8 mouse cellular contexts compared by ENCODE assay signal in the genomic region with DNA sequence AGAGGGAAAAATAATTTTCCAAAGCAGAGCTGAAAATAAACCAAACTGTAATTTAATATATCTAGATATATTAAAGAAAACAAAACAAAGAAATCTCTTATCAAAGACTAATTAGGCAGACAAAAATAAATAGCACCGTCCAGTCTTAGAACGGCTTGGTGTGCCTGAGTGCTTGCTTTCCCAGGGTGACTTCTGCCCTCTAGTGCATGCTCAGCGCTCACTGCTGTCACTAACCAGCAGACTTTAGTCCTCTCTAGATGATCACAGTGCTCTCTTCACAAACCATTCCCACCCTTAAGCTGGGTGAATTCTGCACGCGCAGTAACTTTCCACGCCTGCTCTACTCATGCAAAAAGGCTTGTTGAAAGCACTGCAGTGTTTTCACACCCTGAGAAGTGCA. TPM values are rescaled to one million over a fixed set of nuclear protein-coding genes. Genes with fewer than 3 reads are reported as not detected.
DNase-seq lines count a peak whose midpoint lies in the region; ATAC-seq lines count a peak whose summit lies in the region.

No protein-coding gene starts in this region.

- H3K9ac ChIP-seq in forebrain, embryonic 15.5 days (replicated peaks), result no peak overlapping the region
- H3K9ac ChIP-seq in neural tube, embryonic 11.5 days (ENCODE audit: low read length), result no peak overlapping the region
- H3K9ac ChIP-seq in neural tube, embryonic 15.5 days (replicated peaks), result no peak overlapping the region

- no peaks in the 10 kb centered on the region for H3K4me1 ChIP-seq in forebrain, embryonic 15.5 days
- H3K4me1 ChIP-seq in forebrain, embryonic 10.5 days, result no peaks in the 10 kb centered on the region
- H3K4me1 ChIP-seq in neural tube, embryonic 11.5 days (ENCODE audit: control insufficient read depth, insufficient read depth, low read length), result no peaks in the 10 kb centered on the region
- H3K4me1 ChIP-seq in neural tube, embryonic 15.5 days, result no peaks in the 10 kb centered on the region

- no peak overlapping the region for H3K4me3 ChIP-seq in forebrain, embryonic 15.5 days
- no peak overlapping the region for H3K4me3 ChIP-seq in forebrain, embryonic 10.5 days
- H3K4me3 ChIP-seq in neural tube, embryonic 11.5 days (ENCODE audit: low read depth, low read length), result no peak overlapping the region
- H3K4me3 ChIP-seq in neural tube, embryonic 15.5 days (replicated peaks), result no peak overlapping the region

- 0 out of 2 replicates have a peak, but pooled peaks have one; percentile 51 for ATAC-seq in forebrain, embryonic 15.5 days (replicated peaks)
- no peak for ATAC-seq in neural tube, embryonic 11.5 days (ENCODE audit: insufficient read depth, low FRiP score, low TSS enrichment)
- ATAC-seq in neural tube, embryonic 15.5 days (ENCODE audit: low FRiP score), result no peak
- ATAC-seq in megakaryocyte-erythroid progenitor cell, adult 5-6 weeks (replicated peaks; ENCODE audit: low FRiP score, low TSS enrichment, poor library complexity, severe bottlenecking), result no peak

- H3K9me3 ChIP-seq in forebrain, embryonic 15.5 days, result no peaks in the 10 kb centered on the region
- no peaks in the 10 kb centered on the region for H3K9me3 ChIP-seq in forebrain, embryonic 10.5 days
- H3K9me3 ChIP-seq in neural tube, embryonic 11.5 days (ENCODE audit: control insufficient read depth, low read length), result no peaks in the 10 kb centered on the region
- H3K9me3 ChIP-seq in neural tube, embryonic 15.5 days (replicated peaks), result no peaks in the 10 kb centered on the region

- peaks cover 40% of the 10 kb centered on the region for H3K36me3 ChIP-seq in forebrain, embryonic 15.5 days
- peaks cover 95% of the 10 kb centered on the region for H3K36me3 ChIP-seq in forebrain, embryonic 10.5 days (replicated peaks)
- H3K36me3 ChIP-seq in neural tube, embryonic 11.5 days (ENCODE audit: control insufficient read depth, insufficient read depth, low read length), result peaks cover 5% of the 10 kb centered on the region; the same call in 1 of the 2 replicates
- peaks cover 43% of the 10 kb centered on the region for H3K36me3 ChIP-seq in neural tube, embryonic 15.5 days

- WGBS in forebrain, embryonic 15.5 days, result 67% methylated on average over 6 of the region's 6 CpGs
- WGBS in forebrain, embryonic 10.5 days, result 76% methylated on average over 6 of the region's 6 CpGs
- WGBS in neural tube, embryonic 11.5 days, result 86% methylated on average over 6 of the region's 6 CpGs
- WGBS in neural tube, embryonic 15.5 days, result 61% methylated on average over 6 of the region's 6 CpGs

- no peaks in the 10 kb centered on the region for H3K27me3 ChIP-seq in forebrain, embryonic 15.5 days
- H3K27me3 ChIP-seq in forebrain, embryonic 10.5 days (ENCODE audit: poor library complexity, severe bottlenecking), result no peaks in the 10 kb centered on the region
- H3K27me3 ChIP-seq in neural tube, embryonic 11.5 days (ENCODE audit: control insufficient read depth, insufficient read depth, low read length), result no peaks in the 10 kb centered on the region
- H3K27me3 ChIP-seq in neural tube, embryonic 15.5 days (replicated peaks), result no peaks in the 10 kb centered on the region

- no peak overlapping the region for H3K4me2 ChIP-seq in forebrain, embryonic 15.5 days (replicated peaks)
- no peak overlapping the region for H3K4me2 ChIP-seq in neural tube, embryonic 11.5 days (ENCODE audit: low read depth)
- no peak overlapping the region for H3K4me2 ChIP-seq in neural tube, embryonic 15.5 days

- no peak for DNase-seq in forebrain, embryonic 10.5 days (ENCODE audit: extremely low spot score, low spot score)
- peak; percentile 29 for DNase-seq in neural tube, embryonic 11.5 days (ENCODE audit: low spot score)
- peak; percentile 59 to 68 for DNase-seq in cerebellum, postnatal 10 days
- DNase-seq in lung, postnatal 25 days (ENCODE audit: low spot score), result peak; percentile 43
- no peak for DNase-seq in urinary bladder, postnatal 4 days (ENCODE audit: low spot score in 2 of 2)

- H3K27ac ChIP-seq in forebrain, embryonic 15.5 days (replicated peaks), result no peak overlapping the region
- H3K27ac ChIP-seq in forebrain, embryonic 10.5 days, result no peak overlapping the region
- H3K27ac ChIP-seq in neural tube, embryonic 11.5 days (ENCODE audit: low read depth, low read length), result no peak overlapping the region
- no peak overlapping the region for H3K27ac ChIP-seq in neural tube, embryonic 15.5 days (replicated peaks)

RNA-seq across cellular contexts. Expression of gene Cfdp1, which starts 28.9 kb away (rescaled TPM):
- 173 and 181 TPM in 2 replicates for polyA plus RNA-seq in forebrain, embryonic 15.5 days (2015; fragmentation: Nextera tagmentation; extraction: Ambion mirVana)
- 234 and 248 TPM in 2 replicates for polyA plus RNA-seq in forebrain, embryonic 10.5 days (2016; fragmentation: Nextera tagmentation; extraction: Ambion mirVana)
- polyA plus RNA-seq in neural tube, embryonic 11.5 days (2014; fragmentation: Nextera tagmentation; extraction: Ambion mirVana), result 205 and 212 TPM in 2 replicates
- 194 and 201 TPM in 2 replicates for polyA plus RNA-seq in neural tube, embryonic 15.5 days (2015; fragmentation: Nextera tagmentation; extraction: Ambion mirVana)
- total RNA-seq in megakaryocyte-erythroid progenitor cell, adult 5-6 weeks (2014; fragmentation: Nextera tagmentation), result 159 and 214 TPM in 2 replicates
- 339 and 404 TPM in 2 replicates for total RNA-seq in megakaryocyte-erythroid progenitor cell, adult 5-6 weeks (2017)

RNA-seq across cellular contexts. Expression of gene Tmem170, which starts 51.3 kb away (rescaled TPM):
- 4.2 and 4.3 TPM in 2 replicates for polyA plus RNA-seq in forebrain, embryonic 15.5 days (2015; fragmentation: Nextera tagmentation; extraction: Ambion mirVana)
- 9.1 and 11.8 TPM in 2 replicates for polyA plus RNA-seq in forebrain, embryonic 10.5 days (2016; fragmentation: Nextera tagmentation; extraction: Ambion mirVana)
- 6.0 and 6.6 TPM in 2 replicates for polyA plus RNA-seq in neural tube, embryonic 11.5 days (2014; fragmentation: Nextera tagmentation; extraction: Ambion mirVana)
- polyA plus RNA-seq in neural tube, embryonic 15.5 days (2015; fragmentation: Nextera tagmentation; extraction: Ambion mirVana), result 3.9 and 4.8 TPM in 2 replicates
- 4.4 and 5.0 TPM in 2 replicates for total RNA-seq in megakaryocyte-erythroid progenitor cell, adult 5-6 weeks (2014; fragmentation: Nextera tagmentation)
- total RNA-seq in megakaryocyte-erythroid progenitor cell, adult 5-6 weeks (2017), result 3.7 and 4.3 TPM in 2 replicates

Comparison
In these comparisons a context has a peak if more than half of its experiments do, and no peak if none do; other contexts are left out.
1. DNase-seq: peak in neural tube, embryonic 11.5 days (single experiment), cerebellum, postnatal 10 days (2 of 2) and lung, postnatal 25 days (single experiment); none in forebrain, embryonic 10.5 days (single experiment) and urinary bladder, postnatal 4 days (0 of 2).